Mouse (Mus musculus): ENCODE data around the gene Ttll1.
"Not testable (repeated sequence)": the region's sequence is repeated elsewhere in the genome, so short reads cannot be mapped to it uniquely, and the experiment has no call there.

Gene Ttll1

DNA sequence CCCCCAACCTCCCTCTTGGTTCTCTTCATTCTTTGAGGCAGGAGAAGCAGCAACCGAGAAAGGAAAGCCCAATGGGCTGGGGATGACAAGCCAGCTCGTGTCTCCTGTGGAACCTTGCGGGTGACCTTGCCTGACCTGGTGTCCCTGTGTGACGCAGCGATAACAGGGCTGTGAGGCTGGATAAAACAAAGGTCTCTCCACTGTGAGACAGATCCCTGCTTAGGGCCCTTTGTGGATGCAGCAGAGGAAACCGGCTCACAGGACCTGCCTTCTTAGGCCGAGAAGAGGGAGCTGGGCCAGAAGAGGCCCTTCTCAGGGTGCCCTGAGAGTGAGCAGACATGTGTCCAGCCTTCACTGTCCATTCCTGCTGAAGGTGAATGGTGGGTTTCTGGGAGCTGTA lies 12.5 kb upstream of the Ttll1 start:
- DNase-seq = no peak

DNA sequence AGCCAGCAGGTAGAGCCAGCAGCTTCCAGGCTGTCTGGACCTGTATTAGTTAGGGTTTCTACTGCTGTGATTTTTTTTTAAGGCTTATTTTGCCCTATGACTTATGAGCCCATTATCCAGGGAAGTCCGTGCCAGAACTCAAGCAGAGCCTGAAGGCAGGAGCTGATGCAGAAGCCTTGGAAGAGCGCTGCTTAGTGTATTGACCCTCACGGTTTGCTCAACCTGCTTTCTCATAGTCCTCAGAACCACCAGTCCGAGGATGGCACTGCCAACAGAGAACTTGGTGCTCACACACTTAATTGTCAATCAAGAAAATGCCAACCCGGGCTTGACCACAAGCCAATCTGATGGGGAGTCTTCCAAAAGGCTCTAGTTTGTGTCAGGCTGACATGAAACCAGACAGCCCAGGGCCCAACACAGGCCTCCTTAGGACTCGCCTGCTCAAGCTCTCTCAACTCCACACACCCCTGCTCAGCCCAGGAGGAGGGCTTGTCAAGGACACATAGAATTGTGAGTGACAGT lies 10.2 kb upstream of the Ttll1 start:
- DNase-seq = no peak

DNA sequence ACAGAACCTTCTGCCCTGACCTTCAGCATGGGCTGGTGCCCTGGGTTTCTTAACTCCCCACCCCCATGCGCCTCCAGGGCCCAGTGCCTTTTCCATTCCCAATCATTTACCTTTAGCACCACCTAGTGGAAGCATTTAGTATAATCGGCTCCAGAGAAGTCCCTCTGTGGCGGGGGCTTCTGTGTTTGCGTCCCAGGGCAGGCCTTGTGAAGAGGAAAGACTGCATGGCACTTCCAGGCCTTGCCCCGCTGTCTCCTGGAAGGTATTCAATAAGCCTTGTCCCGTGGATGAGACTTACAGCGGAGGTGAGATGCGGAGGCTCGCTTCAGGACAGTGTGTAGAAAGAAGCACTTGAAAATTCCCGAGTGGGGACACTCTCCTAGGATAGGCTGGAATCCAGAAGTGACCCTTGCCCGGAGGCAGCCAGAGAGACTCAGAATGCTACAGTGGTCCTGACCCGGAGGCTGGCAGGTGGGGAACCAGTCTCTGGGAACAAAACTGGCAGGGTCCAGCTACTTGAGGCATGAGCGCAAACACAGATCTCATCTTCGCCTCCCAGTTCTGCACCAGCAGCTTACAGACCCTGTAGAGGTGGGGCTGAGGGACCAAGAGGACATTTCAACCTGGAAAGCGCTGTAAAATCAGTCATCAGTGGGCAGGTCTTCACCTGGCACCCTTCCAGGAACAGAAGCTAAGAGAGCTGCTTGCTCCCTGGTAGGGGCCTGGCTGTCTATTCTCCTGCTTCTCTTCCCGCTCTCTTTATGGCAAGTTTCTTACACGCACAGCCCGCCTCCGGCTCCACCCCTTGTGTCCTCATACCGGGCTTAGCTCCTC lies 7.7 kb upstream of the Ttll1 start:
- peak; percentile 92 for DNase-seq

DNA sequence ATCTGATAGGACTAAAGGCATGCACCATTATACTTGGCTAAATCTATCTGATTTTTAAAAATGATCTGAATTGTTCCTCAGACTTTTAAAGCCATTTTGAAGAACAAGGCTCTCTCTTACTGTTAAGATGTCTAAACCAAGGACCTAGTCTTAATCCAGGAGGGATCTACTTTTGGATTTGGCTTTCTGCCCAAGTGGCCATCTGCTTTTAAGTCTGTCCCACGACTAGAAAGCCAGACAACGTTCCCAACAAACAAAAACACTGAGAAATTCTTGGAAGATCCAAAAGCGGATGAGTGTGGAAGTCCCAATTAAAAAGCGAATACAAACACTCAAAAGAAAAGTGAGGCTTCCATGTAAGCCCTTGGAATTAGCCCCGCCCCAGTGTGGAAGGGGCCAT lies 4.3 kb upstream of the Ttll1 start:
- DNase-seq = no peak

DNA sequence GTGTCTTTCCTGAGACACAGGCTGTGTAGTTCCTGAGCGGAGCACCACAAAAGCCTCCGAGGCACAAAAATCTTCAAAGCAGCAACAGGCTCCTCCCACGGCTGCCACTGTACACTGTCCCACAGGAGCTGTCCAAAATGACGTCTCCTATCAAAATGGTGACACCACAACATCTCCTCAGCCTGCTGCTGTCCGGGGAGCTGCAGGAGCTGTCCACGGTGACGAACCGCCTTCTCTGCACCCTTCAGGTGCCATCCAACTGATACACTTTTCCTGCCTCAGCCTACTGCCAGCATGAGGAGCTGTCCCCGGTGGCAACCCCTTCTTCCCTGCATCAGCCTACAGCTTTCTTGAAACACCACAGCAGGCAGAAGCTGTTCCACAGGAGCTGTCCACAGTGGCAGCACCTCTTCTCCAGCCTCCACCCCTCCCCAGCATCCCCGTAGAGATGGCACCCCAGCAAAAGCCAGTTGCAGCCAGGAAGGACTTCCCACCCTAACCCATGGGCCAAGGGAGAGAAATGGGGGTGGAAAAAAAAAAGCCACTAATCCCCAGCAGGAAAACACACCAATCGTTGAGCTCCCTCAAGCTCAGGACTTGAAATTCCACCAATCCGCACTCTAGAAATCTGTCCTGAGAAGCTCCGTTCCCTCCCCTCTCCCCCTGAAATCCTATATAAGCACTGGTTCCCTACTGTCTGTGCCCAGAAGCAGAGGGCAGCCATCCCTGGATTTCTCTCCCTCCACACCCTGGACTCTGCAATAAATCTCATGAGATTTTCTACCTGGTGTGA lies 2.0 kb upstream of the Ttll1 start:
- no peak for DNase-seq

DNA sequence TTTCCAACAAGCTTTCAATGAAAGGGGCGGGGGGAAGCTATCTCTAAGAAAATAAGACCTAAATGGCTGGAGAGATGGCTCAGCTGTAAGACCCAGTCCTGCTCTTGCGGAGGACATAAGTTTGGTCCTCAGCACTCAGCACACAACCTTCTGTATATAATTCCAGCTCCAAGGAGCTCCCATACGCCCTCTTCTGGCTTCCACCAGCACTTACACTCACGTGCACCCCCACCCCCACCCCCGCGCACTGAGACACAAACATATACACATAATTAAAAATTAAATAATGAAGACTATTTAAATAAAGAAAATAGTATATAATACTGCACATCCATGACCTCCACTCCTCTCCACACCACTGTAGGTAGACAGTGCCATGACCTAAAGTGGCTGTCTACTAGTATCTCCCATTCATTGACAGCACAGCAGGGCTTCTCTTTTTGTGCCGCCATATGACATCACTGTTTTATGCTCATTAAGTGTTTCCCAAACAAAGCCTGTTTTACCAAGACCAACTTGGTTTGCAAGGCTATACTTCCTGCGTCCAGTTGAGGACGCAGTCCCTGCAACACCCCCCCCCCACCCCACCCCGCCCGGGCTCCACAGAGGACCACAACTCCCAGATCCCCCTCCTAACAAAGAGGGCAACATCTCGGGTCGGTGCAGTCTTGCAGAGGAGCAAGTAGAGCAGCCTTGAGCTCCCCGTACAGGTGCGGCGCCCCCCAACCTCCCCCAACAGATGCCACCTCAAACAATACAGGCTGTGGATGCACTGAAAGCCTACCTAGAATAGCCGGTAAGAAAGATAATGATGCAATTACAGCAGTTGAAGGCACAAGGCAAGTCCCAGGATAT lies 516 bp downstream of the Ttll1 start:
- peak; percentile 36 for DNase-seq

DNA sequence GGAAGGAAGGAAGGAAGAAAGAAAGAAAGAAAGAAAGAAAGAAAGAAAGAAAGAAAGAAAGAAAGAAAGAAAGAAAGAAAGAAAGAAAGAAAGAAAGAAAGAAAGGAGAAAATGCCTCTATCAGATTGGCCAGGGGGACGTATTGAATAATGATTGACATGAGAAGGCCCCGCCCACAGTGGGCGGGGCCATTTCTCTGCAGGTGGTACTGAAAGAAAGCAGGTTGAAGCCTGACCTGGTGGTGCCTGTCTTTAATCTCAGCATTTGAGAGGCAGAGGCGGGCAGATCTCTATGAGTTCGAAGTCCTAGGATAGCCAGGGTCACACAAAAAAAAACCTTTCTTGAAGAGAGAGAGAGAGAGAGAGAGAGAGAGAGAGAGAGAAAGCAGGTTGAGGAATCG lies 9.2 kb downstream of the Ttll1 start:
- not testable (repeated sequence) for DNase-seq

DNA sequence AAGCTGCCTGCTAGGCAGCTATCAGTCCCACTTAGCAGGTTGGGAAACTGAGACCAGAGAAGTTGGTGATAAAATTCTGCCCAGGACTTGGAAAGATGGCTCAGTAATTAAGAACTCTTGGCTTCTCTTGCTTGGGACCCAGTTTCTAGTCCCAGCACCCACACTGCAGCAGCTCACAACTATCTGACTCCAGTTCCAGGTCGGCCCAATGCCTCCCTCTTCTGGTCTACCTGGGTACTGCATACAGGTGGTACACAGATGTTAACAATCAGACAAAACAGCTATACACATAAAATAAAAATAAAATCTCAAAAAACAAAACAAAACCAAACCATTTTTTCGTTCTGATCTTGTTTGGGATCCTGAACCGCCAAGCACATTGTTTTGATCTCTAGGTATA lies 10.3 kb downstream of the Ttll1 start:
- DNase-seq = no peak

DNA sequence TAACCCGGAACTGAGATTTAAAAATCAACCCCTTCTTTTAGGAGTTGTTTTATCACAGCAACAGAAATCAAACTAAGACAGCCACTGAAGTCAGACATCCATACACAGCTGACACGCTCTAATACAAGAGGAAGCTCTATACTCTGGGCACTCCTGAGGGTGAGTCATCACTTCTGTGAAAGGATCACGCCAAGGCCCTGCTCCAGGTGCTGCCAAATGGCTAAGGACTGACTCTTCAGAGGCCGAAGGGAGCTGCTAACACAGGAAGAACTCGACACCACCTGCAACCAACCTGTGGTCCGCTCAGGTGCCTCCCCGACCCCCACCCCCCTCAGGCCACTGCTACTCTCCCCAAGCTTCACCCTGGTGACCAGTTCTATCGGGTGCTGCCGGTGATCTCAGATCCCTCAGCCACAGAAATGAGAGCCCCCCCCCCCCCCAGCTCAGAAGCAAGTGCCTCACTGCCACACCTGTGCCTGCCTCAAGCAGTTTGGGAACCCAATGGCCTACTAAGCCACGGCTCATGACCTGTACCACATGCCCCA lies 11.4 kb downstream of the Ttll1 start:
- no peak for DNase-seq

DNA sequence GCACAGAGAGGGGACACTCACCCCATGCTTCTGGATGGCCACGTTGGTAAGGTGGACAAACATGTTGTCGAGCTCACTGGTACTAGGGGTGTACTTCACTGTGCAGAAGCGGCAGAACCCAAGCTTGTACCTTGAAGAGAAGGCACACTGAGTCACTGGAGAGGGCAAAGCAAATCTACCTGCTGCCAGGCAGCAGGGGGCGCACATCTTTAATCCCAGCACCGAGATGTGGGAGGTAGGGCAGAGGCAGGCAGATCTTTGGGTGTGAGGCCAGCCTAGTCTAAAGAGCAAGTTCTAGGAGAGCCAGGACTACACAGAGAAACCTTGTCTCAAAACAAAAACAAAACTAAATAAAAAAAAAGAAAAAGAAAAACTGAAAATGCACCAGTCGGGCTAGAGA lies 13.4 kb downstream of the Ttll1 start:
- no peak for DNase-seq

DNA sequence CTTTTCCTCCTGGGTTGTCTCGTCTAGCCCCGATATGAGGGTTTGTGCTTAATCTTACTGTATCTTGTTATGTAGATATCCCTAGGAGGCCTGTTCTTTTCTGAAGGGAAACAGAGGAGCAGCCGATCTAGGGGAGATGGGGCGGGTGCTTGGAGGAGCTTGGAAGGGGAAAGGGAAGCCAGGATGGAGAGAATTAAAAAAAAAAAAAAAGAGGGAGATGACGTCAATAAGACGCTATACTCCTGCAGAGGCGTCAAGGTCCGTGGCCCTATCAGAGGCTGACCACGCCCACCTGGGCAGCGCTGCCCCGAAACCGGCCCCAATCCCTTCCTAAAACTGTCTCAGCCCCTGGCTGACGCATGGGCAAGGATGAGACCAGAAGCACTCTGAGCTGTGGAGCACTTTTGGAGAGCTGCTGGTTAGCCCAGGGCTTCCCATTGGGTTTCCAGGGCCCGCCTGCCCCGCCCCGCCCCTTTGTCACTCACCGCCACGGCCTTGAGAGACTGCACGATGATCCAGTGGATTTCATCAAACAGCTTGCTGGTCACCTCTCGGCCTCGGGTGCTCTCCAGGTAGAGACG lies 14.8 kb downstream of the Ttll1 start:
- DNase-seq = no peak

DNA sequence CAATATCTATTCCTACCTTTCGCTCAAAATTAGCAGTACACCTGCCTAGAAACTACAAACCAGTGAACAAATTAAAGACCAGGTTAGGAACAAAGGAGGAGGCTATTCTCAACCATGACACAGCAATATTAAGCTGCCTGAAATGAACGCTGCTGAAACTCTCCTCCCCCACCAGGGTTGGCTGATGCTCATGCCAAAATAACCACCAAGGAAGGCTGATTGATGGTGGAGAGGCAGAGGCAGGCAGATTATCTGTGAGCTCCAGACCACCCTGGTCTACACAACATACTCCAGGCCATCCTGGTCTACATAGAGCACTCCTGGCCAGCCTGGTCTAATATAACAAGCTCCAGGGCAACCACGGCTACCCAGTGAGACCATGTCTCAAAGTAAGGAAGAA lies 15.5 kb downstream of the Ttll1 start:
- no peak for DNase-seq

DNA sequence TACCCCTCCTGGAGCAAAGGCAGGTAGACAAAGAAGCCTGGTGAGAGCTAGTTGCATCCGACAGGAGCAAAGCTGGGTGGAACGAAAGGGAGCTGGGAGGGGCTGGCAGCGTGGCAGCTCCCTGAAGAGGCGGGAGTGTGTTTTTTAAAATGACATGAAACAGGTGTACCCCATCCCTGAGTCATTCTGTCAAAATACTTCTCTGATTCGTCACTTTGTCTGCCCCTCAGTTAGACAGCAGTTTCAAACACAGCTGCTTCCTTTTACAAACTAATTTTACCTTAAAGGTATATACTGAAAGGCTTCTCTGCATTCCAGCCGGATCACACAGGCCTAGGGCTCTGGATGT lies 16.1 kb downstream of the Ttll1 start:
- no peak for DNase-seq

DNA sequence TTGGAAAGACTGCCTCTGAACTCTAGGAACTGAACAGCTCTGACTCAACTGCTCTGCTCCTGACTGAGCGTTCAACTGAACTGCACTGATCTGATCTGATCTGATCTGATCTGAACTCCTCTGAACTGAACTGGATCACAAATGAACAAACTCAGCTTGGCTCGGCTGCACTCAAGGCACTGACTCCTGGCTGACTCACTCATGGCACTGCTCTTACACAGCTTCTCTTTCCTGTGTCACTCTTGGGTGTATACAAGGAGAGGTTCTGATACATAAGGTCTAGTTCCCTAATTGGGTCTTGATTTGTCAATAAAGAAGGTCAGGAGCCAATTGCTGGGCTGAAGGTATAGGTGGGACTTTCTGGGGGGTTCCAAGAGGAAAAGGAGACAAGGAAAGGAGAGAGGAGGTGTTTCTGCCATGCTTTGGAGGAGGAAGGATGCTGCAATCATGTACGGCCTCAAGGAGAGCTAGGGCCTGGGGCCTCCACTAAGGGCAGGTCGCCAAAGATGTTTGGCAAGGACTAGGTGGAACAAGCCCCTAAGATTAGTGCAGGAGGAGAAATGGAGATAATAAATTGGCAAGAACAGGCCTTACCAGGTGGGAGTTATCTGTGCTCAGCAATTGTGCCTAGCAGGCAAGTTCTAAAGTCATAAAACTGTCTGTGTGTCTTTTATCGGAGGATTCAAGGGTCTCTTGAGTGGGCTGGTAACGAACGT lies 16.7 kb downstream of the Ttll1 start:
- no peak for DNase-seq

DNA sequence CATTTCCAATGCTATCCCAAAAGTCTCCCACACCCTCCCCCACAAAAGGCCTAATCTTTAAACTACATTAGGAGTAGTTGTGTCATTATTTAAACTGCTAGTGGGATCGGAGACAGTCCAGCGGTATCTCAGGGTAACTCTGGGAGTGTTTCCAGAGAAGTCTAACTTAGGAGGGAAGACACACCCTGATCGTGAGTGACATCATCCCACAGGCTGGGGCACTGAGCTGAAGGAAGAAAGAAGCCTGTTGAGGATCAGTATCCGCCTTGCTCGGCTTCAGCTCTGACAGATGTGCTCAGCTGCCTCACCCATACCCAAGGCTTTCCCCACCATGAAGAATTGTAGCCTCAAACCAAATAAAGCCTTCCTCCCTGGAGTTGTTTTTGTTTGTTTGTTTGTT lies 18.8 kb downstream of the Ttll1 start:
- DNase-seq = no peak

DNA sequence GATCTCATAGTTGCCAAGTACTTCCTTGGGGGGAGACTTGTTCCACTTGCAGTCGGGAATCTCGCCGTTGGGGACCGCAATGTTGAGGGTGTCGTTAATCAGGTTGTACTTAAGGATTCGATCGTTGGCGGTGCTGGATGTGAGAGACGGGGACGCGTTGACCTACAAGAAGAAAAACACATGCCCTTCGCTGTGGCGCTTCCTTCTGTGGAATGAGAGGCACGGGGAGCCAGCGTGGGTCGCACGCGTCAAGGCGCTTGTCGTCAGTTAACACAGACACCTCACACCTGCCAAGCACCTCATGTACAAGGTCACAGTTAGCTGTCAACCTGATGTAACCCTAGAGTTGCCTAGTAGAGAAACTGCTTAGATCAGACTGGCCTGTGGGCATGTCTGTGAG lies 21.2 kb downstream of the Ttll1 start:
- DNase-seq = no peak

DNA sequence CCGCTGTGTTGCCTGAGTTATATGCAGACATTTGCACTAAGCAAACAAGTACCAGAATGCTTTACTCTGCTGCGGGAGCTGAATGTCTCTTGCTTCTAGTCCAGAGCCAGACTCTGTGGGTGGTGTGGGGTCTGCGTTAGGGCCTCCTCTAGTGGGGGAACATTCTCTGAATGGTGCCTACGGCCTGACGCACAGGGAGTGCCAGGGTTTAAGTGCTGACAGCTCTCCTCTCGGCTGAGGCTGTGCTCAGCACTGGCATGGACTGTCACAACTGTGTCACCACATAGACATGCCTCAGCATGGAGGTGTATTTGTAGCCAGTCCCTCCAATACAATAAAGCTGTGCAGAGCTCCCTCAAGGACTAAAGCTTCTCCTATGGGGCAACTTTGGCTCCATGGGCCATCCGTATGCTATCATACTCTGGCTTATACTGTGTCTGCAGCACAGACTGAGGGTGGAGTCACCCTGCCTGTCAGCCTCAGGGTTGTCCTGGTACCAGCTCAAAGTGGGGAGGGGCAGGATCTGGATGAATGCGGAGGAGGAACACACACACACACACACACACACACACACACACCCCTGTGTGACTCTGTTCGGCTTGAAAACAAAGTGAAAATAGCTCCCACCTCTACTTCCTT lies 23.1 kb downstream of the Ttll1 start:
- no peak for DNase-seq

DNA sequence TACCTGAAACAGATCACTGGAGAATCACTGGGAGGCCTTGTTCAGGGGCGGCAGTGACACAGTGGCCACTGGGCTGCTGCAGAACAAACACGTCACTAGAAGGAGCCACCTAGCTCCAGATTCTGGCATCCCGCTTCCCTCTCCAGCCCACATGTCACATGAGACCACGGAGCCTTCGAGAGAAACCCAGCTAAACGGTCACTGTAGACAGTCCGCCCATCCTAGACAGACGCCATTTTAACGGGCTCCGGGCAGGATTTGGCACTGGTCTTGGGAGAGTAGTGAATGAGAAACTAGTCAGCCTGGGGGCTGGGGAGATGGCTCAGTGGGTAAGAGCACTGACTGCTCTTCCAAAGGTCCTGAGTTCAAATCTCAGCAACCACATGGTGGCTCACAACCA lies 26.4 kb downstream of the Ttll1 start:
- DNase-seq = no peak

DNA sequence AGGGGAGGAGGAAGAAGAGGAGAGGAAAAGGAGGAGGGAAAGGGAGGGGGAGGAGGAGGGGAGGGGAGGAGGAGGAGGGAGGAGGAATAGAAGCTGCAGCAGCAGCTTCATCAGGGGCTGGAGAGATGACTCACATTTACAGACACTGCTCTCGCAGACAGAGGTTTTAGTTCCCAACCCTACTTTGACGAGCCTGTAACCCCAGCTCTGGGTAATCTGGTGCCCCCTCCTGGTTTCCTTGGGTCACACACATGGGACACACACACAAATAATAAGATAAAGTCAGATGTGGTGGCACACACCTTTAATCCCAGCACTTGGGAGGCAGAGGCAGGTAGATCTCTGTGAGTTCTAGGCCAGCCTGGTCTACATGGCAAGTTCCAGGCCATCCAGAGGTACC lies 27.2 kb downstream of the Ttll1 start:
- peak; percentile 33 for DNase-seq

DNA sequence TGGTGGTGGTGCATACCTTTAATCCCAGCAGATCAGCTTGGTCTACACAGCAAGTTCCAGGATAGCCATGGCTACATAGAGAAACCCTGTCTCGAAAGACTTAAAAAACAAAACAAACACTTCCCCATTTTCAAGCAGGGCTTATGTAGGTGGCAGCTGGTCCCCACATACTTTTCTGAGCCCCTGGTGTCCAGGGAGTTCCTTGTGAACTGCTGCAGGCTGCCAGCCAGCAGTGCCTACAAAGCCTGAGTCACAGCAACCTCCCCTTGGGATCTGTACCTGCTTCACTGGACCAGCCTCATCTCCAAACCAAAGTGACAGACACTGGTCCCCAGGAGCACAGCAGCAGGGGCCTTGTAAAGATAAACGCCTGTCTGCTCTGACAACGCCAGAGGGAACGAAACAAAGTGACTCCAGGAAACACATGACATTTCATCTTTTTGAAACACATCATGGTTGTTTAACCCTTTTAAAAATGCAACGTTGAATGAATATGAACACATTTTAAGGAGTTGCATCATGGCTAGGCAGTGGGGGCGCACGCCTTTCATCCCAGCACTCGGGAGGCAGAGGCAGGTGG lies 28.0 kb downstream of the Ttll1 start:
- no peak for DNase-seq

DNA sequence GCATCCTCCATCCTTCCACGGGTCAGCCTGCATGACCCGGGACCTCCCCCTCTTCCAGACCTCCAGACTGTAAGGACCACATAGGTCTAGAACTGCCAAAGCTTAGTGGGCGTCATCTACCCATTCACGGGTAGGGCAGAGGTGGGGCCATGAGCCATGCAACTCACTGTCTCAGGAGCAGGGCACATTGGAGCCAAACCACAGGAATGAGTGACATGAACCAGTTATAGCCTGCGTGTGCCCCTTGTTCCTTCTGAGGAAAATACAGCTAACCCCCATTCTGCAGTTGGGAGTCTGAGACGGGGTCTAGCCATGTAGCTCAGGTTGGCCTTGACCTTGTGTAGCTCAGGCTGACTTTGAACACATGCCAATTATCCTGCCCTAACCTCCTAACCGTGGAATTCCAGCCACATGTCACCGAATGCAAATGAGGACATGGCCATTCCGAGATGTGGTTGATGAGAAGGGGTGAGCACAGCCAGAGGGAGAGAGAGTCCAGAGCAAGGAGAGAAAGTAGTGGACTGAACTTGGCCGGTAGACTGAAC lies 29.4 kb downstream of the Ttll1 start:
- no peak for DNase-seq
